Mouse (Mus musculus) bone marrow macrophage, adult 2 months (primary cell): ENCODE data around the gene Nfib. TPM values are rescaled to one million over a fixed set of nuclear protein-coding genes. Genes with fewer than 3 reads are reported as not detected.

ENCODE experiments used
- H3K27ac ChIP-seq: 2 replicates; pipeline ENCODE4 v1.5.1; 2012; ENCODE audit warnings: low read depth, low read length; ENCODE audit not compliant: insufficient read depth
- H3K4me1 ChIP-seq: 2 replicates; pipeline ENCODE4 v1.6.1; 2012; ENCODE audit warnings: low read length; ENCODE audit not compliant: control insufficient read depth, insufficient read depth
- H3K4me3 ChIP-seq: 2 replicates; pipeline ENCODE4 v1.5.1; 2012; ENCODE audit warnings: mild to moderate bottlenecking, low read length, moderate library complexity; ENCODE audit not compliant: insufficient read depth
- CTCF ChIP-seq: IDR thresholded peaks from 2 replicates; pipeline ENCODE4 v1.5.1; 2012; ENCODE audit warnings: low read depth, mild to moderate bottlenecking, low read length, moderate library complexity
- POLR2A ChIP-seq: IDR thresholded peaks from 2 replicates; pipeline ENCODE4 v1.6.1; 2012; ENCODE audit warnings: mild to moderate bottlenecking, low read depth, low read length, borderline replicate concordance
- polyA plus RNA-seq: library from polyadenylated mRNA; stranded (reverse); fragments of >200 nt; gene quantifications from 2 replicates; pipeline ENCODE4 v1.2.4, GENCODE M21; 2012; ENCODE audit not compliant: missing spikeins, insufficient read depth, insufficient read length

Gene Nfib
- polyA plus RNA-seq, 1 experiment = 0.56 TPM

DNA sequence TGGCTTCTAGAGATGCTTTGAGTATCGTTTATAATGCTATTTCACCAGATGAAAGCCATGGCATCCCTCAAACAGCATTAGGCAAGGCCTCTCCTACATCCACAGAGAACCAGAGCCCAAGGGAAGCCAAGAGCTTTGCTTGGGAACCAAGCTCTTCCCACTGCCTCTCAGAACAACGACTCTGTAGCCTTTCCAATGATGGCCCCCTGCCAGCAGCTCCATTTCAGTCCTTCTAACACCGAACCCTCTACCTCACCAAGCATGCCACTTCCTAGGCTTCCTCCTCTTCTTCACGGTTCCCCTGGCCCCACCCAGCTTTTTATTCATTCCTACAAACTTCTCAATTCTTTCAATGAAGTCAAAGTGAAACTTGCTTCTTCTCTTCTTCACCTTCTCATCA is 287.3 kb downstream of the Nfib start:
- no peak overlapping the region for H3K4me3 ChIP-seq
- H3K27ac ChIP-seq = no peak overlapping the region
- H3K4me1 ChIP-seq = no peaks in the 10 kb centered on the region
- TF ChIP-seq CTCF = no peak

DNA sequence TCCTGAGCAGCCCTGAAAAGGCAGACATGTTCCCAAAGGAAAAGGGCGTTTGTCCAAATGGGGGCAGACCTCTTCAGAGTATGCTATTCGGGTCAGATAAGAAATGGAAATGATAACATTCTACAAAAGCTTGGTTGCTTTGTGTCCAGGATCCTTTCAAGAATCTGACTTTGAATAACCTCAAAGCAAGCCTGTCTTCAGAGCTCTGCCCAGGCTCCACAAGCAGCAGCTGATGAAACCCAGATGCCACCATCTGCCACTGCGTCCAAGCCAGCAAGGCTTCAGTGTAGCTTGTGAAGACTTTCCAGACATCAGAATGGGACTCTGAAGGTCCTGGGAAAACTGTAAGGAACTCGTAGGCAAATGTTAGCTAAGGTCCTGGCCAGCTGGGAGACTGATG is 289.7 kb downstream of the Nfib start:
- H3K27ac ChIP-seq = no peak overlapping the region
- TF ChIP-seq POLR2A (no peak), CTCF (no peak)
- no peak overlapping the region for H3K4me3 ChIP-seq
- H3K4me1 ChIP-seq = no peaks in the 10 kb centered on the region

DNA sequence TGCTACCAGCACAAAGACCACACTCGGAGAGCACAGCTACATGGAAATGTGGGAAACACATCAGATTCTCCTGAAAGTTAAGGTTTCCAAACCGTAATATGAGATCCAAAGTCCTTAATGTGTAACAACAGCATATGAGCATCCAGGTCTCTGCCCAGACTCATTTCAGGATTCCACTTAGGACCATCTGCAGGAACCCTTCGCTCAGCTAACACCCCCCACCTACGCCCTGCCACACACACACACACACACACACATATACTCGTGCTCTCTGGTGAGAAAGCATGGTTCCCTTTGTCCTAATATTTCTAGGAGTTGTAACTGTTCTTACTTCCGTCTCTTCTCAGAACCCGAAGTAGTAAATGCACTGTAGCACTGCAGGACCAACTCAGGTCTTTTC is 292.9 kb downstream of the Nfib start:
- Histone ChIP-seq H3K4me3 (no peak overlapping the region), H3K27ac (no peak overlapping the region), H3K4me1 (no peaks in the 10 kb centered on the region)
- TF ChIP-seq POLR2A = no peak
- no peak for TF ChIP-seq CTCF

DNA sequence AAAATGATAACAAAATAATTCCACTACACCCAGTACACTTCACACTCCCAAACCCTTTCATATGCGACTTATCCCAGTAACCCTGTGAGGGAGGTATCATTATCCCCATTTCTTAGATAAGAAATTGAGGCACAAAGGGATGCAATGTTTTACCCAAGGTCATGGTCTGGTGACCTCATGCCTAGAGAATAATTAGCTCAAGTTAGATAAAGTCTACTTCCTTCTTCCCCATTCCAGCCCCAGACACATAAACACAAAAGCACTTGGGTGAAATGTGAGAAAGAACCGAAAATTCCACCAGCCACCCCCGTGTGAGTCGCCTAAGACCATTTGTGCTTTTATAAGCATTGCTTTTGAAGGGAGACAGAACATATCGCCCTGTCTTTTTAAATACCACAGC is 293.6 kb downstream of the Nfib start:
- no peak overlapping the region for H3K4me3 ChIP-seq
- TF ChIP-seq CTCF = no peak
- no peak for TF ChIP-seq POLR2A
- no peaks in the 10 kb centered on the region for H3K4me1 ChIP-seq
- H3K27ac ChIP-seq = no peak overlapping the region

DNA sequence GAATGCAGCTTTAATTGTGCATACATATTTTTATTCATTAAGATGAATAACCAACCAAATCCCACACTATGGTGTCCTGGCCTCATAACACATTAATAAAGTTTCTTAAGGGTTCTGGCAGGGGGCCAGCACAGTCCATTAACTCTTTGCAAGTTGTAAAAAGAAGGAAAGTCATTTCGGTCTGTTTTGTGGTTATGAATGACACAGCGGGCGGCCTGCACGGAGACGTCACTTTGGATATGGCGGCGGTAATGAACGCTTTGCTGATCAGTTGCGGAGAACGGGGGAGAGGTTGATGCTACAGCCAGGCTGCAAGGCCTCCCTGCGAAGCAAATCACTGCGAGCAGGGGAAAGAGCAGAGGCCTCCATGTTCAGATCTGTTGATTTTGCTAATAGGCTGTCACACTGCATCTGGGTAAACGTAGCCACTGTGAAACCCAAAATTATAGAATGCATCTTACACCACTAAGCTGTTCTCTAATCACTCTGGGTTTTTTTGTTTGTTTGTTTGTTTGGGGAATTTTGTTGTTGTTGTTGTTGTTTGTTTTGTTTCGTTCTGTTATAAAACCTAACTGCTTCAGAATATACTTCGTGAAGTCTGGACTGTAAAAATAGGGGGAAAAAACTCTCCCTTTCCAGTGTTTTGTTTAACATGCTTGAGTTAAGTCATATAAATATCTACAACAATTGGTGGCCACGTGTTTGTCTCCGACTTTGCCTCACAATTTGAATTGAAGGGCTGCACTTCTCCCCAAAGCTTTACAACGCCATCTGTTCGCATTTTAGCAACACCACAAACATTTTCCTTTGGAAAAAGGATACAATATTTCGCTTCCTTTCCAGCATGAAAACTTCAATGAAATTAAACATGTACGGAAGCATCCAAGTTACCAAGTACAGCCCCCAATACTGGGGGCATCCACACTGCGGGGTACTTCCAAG is 296.8 kb downstream of the Nfib start:
- Histone ChIP-seq H3K27ac (no peak overlapping the region), H3K4me1 (no peaks in the 10 kb centered on the region), H3K4me3 (no peak overlapping the region)
- TF ChIP-seq CTCF (no peak), POLR2A (no peak)

DNA sequence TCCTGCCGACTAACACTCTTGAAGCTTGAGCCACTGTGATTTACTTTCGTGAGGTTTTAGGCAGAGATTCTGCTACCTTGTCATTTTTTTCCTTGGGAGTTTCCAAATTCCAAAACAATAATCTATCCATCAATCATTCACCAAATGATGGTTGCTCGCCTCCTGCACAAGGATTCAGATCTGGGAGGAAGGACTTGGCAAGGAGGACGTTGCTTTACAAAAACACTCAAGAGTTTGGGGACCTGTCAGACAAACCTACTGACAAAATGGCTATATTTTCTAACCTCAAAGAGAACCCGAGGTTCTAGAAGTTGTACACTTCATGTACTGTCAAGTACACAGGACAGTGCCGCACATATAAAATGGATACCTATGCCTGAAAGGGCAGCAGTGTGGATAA is 299.0 kb downstream of the Nfib start:
- Histone ChIP-seq H3K4me1 (no peaks in the 10 kb centered on the region), H3K27ac (no peak overlapping the region), H3K4me3 (no peak overlapping the region)
- TF ChIP-seq CTCF (no peak), POLR2A (no peak)

DNA sequence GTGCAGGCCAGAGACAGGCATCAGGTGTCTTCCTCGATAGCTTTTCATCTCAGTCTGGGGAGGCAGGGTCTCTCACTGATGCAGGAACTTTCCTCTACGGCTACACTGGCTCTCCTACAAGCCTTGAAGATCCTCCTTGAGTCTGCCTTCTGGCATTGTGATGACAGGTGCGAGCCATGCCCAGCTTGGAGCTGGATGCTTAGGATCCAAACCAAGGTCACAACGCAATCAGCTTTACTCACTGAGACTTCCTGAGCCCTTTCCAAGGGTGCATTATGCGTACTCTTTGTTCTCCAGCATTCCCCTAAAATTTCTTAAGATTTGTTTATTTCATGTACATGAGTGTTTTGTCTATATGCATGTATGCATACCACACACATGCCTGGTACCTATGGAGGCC is 299.8 kb downstream of the Nfib start:
- no peak overlapping the region for H3K4me3 ChIP-seq
- TF ChIP-seq POLR2A (no peak), CTCF (no peak)
- no peaks in the 10 kb centered on the region for H3K4me1 ChIP-seq
- H3K27ac ChIP-seq = no peak overlapping the region

DNA sequence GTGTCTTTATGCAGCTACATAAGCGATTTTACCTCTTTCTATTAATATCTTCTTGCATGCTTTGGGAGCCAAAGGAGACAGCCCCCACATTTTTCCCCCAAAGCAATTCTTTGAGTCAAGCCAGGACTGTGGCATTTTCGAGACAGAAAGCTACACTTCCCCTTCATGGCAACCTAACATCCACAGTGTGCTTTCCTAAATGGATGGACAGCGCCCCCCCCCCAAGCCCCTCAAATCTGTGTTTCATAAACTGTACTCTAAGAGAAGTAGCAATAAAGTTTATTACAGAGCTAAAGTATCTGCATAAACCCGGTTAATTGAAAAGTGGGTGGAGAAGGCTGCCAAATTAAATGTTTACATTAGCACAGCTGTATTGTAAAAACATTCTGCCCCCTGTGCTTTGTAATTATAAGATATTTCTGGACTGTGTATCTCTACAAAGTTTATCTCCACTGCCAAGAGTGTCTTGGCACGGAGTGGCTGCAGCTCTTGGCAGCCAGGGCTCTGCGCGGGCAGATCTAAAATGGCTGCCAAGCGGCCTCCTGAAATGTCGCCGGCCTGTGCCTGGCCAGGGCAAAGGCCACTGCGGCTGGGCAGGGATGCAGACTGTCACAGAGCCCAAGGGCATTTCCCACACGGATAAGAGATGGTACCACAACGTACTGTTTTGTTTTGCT is 301.4 kb downstream of the Nfib start:
- Histone ChIP-seq H3K27ac (no peak overlapping the region), H3K4me1 (no peaks in the 10 kb centered on the region), H3K4me3 (no peak overlapping the region)
- TF ChIP-seq POLR2A = no peak
- no peak for TF ChIP-seq CTCF

DNA sequence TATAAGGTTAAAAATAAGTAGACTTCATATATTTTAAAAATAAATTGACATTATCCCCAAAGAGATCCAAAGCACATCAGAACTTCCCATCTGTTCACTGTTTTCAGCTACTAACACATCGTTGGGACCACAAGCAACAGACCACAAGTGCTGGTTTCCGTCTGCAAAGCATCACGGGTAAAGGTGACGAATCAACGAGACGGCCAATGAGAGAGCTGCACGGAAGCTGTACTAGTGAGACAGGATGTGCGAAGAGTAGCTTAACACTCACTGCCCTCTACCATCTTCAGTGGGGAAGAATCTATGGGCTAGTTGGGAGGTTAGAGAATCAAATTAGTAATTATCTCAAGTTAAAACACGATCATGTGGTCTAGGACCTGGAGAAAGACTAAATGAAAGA is 302.9 kb downstream of the Nfib start:
- no peaks in the 10 kb centered on the region for H3K4me1 ChIP-seq
- H3K4me3 ChIP-seq = no peak overlapping the region
- H3K27ac ChIP-seq = no peak overlapping the region
- TF ChIP-seq POLR2A = no peak
- TF ChIP-seq CTCF = no peak

DNA sequence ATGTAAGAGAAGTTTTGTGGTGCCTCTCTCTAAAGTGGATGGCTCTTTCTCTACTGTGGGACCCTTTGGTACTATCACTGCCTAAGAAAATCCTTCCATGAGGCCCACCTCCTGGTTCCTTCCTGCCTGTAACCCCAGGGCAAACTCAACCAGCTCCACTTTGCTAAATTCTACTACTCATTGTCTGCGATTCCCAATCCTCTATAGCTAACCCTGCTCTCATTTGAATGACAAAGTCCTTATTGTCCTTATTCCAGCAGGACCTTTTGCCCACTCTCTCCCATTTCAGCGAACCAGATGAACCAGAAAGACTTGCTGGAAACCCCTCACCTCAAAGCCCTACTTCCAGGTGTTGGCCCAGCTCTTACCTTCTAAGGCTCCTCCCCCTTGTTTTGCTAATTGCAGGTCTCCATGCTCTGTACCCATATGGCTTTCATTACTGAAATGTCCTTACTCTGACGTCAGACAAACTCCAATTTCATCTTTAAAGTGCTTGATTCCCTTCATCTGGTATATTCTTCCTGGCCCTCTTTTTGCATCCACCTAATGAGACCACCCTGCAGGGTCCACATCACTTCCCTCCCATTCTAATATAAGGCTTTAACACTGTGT is 304.0 kb downstream of the Nfib start:
- Histone ChIP-seq H3K4me1 (no peaks in the 10 kb centered on the region), H3K27ac (no peak overlapping the region), H3K4me3 (no peak overlapping the region)
- no peak for TF ChIP-seq POLR2A
- no peak for TF ChIP-seq CTCF

DNA sequence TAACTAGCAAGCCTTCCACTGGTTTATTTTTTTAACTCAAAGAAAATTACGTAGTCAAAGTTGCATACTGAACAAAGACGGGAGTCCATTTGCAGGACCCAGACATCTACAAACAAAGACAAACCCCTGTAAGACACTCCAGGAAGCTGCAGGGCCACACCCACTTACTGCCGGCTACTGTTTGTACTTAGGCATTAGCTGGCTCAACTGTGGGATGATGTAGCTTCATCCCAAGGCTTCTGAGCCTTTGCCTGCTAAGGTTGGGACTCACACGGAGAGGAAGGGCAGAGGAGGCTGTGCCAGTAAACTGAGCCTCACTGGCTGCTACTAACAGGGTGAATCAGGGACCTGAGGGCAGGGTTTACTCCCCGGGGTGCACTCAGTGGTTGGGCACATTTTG is 305.0 kb downstream of the Nfib start:
- Histone ChIP-seq H3K4me1 (no peaks in the 10 kb centered on the region), H3K27ac (no peak overlapping the region), H3K4me3 (no peak overlapping the region)
- TF ChIP-seq CTCF (no peak), POLR2A (no peak)
